ENCODE assay signal across 8 mouse cellular contexts in genomic region chr8:69822386-69823191, GRCm38 (mm10). TPM values are rescaled to one million over a fixed set of nuclear protein-coding genes. Genes with fewer than 3 reads are reported as not detected.
DNase-seq lines count a peak whose midpoint lies in the region; ATAC-seq and TF ChIP-seq lines count a peak whose summit lies in the region.

TSS of gene Lpar2 (plus strand) at chr8:69822429.

- WGBS in embryonic facial prominence, embryonic 14.5 days, result 1% methylated on average over 23 of the region's 35 CpGs
- under 1% methylated on average over 29 of the region's 35 CpGs for WGBS in hindbrain, embryonic 15.5 days
- WGBS in liver, adult 2 months, result 16% methylated on average over 32 of the region's 35 CpGs
- under 1% methylated on average over 27 of the region's 35 CpGs for WGBS in midbrain, embryonic 16.5 days

- H3K9me3 ChIP-seq in embryonic facial prominence, embryonic 14.5 days (ENCODE audit: control insufficient read depth, low read length), result no peaks in the 10 kb centered on the region
- H3K9me3 ChIP-seq in hindbrain, embryonic 15.5 days, result no peaks in the 10 kb centered on the region
- H3K9me3 ChIP-seq in midbrain, embryonic 16.5 days (replicated peaks; ENCODE audit: control insufficient read depth, low read length, poor library complexity, severe bottlenecking), result no peaks in the 10 kb centered on the region

- DNase-seq in MN1 (ENCODE audit: low spot score), result peak; percentile 89
- peak; percentile 93 for DNase-seq in embryonic facial prominence, embryonic 14.5 days (ENCODE audit: low spot score)
- peak; percentile 55 for DNase-seq in liver, adult 2 months (ENCODE audit: extremely low read depth, low read depth, low spot score)
- DNase-seq in thymus, adult 18-20 months, result peak; percentile 62 to 72
- no peak for DNase-seq in frontal cortex, postnatal 36 days (ENCODE audit: low spot score in 2 of 2)

- H3K4me2 ChIP-seq in embryonic facial prominence, embryonic 14.5 days (ENCODE audit: low read depth, low read length), result peak within 1 kb of the TSS; percentile 86
- H3K4me2 ChIP-seq in hindbrain, embryonic 15.5 days, result peak within 1 kb of the TSS; percentile 64
- peak within 1 kb of the TSS; percentile 80 for H3K4me2 ChIP-seq in midbrain, embryonic 16.5 days (ENCODE audit: low read length)

- TF ChIP-seq CTCF in liver, adult 2 months (IDR thresholded peaks at IDR 0.05; ENCODE audit: low read depth, low read length), result no peak

- TF ChIP-seq POLR2A in liver, adult 2 months (IDR thresholded peaks at IDR 0.05; ENCODE audit: extremely low read depth, insufficient read depth, low read length), result no peak

- peak within 1 kb of the TSS; percentile 76 for H3K9ac ChIP-seq in embryonic facial prominence, embryonic 14.5 days (ENCODE audit: low read depth, low read length)
- peak within 1 kb of the TSS; percentile 54 for H3K9ac ChIP-seq in hindbrain, embryonic 15.5 days
- H3K9ac ChIP-seq in liver, adult 2 months (ENCODE audit: low read depth, low read length), result peak within 1 kb of the TSS; percentile 80
- H3K9ac ChIP-seq in midbrain, embryonic 16.5 days (ENCODE audit: low read depth, low read length), result peak within 1 kb of the TSS; percentile 76

- H3K79me2 ChIP-seq in liver, adult 2 months (ENCODE audit: control insufficient read depth, insufficient read depth, low read length), result no peaks in the 10 kb centered on the region

- peak within 1 kb of the TSS; percentile 62 for H3K4me3 ChIP-seq in embryonic facial prominence, embryonic 14.5 days (ENCODE audit: low read depth, low read length)
- peak within 1 kb of the TSS; percentile 48 for H3K4me3 ChIP-seq in hindbrain, embryonic 15.5 days
- peak within 1 kb of the TSS; percentile 82 for H3K4me3 ChIP-seq in liver, adult 2 months (ENCODE audit: insufficient read depth, low read depth, low read length)
- H3K4me3 ChIP-seq in midbrain, embryonic 16.5 days (ENCODE audit: low read depth, low read length), result peak within 1 kb of the TSS; percentile 59

- H3K36me3 ChIP-seq in embryonic facial prominence, embryonic 14.5 days (ENCODE audit: control insufficient read depth, insufficient read depth, low read length), result peaks cover 18% of the 10 kb centered on the region
- peaks cover 22% of the 10 kb centered on the region for H3K36me3 ChIP-seq in hindbrain, embryonic 15.5 days
- no peaks in the 10 kb centered on the region for H3K36me3 ChIP-seq in liver, adult 2 months (ENCODE audit: control insufficient read depth, insufficient read depth, low read length)
- peaks cover 14% of the 10 kb centered on the region; the same call in 1 of the 2 replicates for H3K36me3 ChIP-seq in midbrain, embryonic 16.5 days (ENCODE audit: control insufficient read depth, insufficient read depth, low read length)

- ATAC-seq in CD4-positive, CD25-positive, alpha-beta regulatory T cell, adult 4 months, result peak; percentile 69
- ATAC-seq in embryonic facial prominence, embryonic 14.5 days (ENCODE audit: low read depth), result peak; percentile 86
- ATAC-seq in hindbrain, embryonic 15.5 days (ENCODE audit: low FRiP score, low read depth), result peak; percentile 82
- ATAC-seq in midbrain, embryonic 16.5 days, result peak; percentile 82

- peaks cover 11% of the 10 kb centered on the region for H3K4me1 ChIP-seq in embryonic facial prominence, embryonic 14.5 days (ENCODE audit: control insufficient read depth, insufficient read depth, low read length)
- H3K4me1 ChIP-seq in hindbrain, embryonic 15.5 days (replicated peaks), result peaks cover 33% of the 10 kb centered on the region
- H3K4me1 ChIP-seq in liver, adult 2 months (ENCODE audit: control insufficient read depth, insufficient read depth, low read length), result peaks cover 6% of the 10 kb centered on the region; the same call in 1 of the 2 replicates
- H3K4me1 ChIP-seq in midbrain, embryonic 16.5 days (ENCODE audit: control insufficient read depth, insufficient read depth, low read length), result peaks cover 32% of the 10 kb centered on the region

- peak within 1 kb of the TSS; percentile 63 for H3K27ac ChIP-seq in embryonic facial prominence, embryonic 14.5 days (replicated peaks; ENCODE audit: low read depth, low read length)
- H3K27ac ChIP-seq in hindbrain, embryonic 15.5 days (replicated peaks), result peak within 1 kb of the TSS; percentile 82
- H3K27ac ChIP-seq in liver, adult 2 months (replicated peaks; ENCODE audit: insufficient read depth, low read depth, low read length), result no peak within 1 kb of the TSS
- peak within 1 kb of the TSS; percentile 78 for H3K27ac ChIP-seq in midbrain, embryonic 16.5 days (ENCODE audit: low read length)

- no peaks in the 10 kb centered on the region for H3K27me3 ChIP-seq in embryonic facial prominence, embryonic 14.5 days (replicated peaks; ENCODE audit: control insufficient read depth, insufficient read depth, low read length)
- H3K27me3 ChIP-seq in hindbrain, embryonic 15.5 days, result no peaks in the 10 kb centered on the region
- H3K27me3 ChIP-seq in liver, adult 2 months (ENCODE audit: control insufficient read depth, insufficient read depth, low read length), result no peaks in the 10 kb centered on the region
- no peaks in the 10 kb centered on the region for H3K27me3 ChIP-seq in midbrain, embryonic 16.5 days (ENCODE audit: control insufficient read depth, insufficient read depth, low read depth, low read length)

RNA-seq across cellular contexts. Expression of gene Lpar2, which starts in this region (rescaled TPM):
- under 1 TPM; 0.74 to 0.75 TPM for polyA plus RNA-seq in CD4-positive, CD25-positive, alpha-beta regulatory T cell, adult 4 months (2017; shearing (Covaris generic))
- 0.86 and 0.92 TPM in 2 replicates for polyA plus RNA-seq in embryonic facial prominence, embryonic 14.5 days (2014; fragmentation: Nextera tagmentation; extraction: Ambion mirVana)
- polyA plus RNA-seq in hindbrain, embryonic 15.5 days (2015; fragmentation: Nextera tagmentation; extraction: Ambion mirVana), result 0.69 and 0.75 TPM in 2 replicates
- total RNA-seq in liver, adult 2 months (2014; rRNA removed), result 0.18 and 0.40 TPM in 2 replicates
- polyA plus RNA-seq in liver, adult 2 months (2012; rRNA removed), result 0.21 and 0.77 TPM in 2 replicates
- 0.69 and 0.88 TPM in 2 replicates for polyA plus RNA-seq in midbrain, embryonic 16.5 days (2015; fragmentation: Nextera tagmentation; extraction: Ambion mirVana)

Comparison
In these comparisons a context has a peak if more than half of its experiments do, and no peak if none do; other contexts are left out.
1. Peak in ATAC-seq in CD4-positive, CD25-positive, alpha-beta regulatory T cell, adult 4 months; RNA of the gene not detected or under 1 TPM.
2. Peak in DNase-seq, ATAC-seq, H3K4me3 ChIP-seq, H3K27ac ChIP-seq, H3K9ac ChIP-seq and H3K4me2 ChIP-seq in embryonic facial prominence, embryonic 14.5 days; RNA of the gene not detected or under 1 TPM.
3. Peak in ATAC-seq, H3K4me3 ChIP-seq, H3K27ac ChIP-seq, H3K9ac ChIP-seq and H3K4me2 ChIP-seq in hindbrain, embryonic 15.5 days; RNA of the gene not detected or under 1 TPM.
4. Peak in DNase-seq, H3K4me3 ChIP-seq and H3K9ac ChIP-seq in liver, adult 2 months; RNA of the gene not detected or under 1 TPM.
5. Peak in ATAC-seq, H3K4me3 ChIP-seq, H3K27ac ChIP-seq, H3K9ac ChIP-seq and H3K4me2 ChIP-seq in midbrain, embryonic 16.5 days; RNA of the gene not detected or under 1 TPM.
6. DNase-seq: peak in MN1 (single experiment) and thymus, adult 18-20 months (2 of 2); none in frontal cortex, postnatal 36 days (0 of 2).
7. Peak in every context shown above with its lines, with median percentiles within 50 percentile points of each other: ATAC-seq, H3K4me2 ChIP-seq, H3K4me3 ChIP-seq and H3K9ac ChIP-seq.